Mouse (Mus musculus) olfactory bulb, adult 2 months (tissue): Measurements from ENCODE around the gene Nfic.

ENCODE experiments used
- CTCF ChIP-seq: fragments of 200-500 bp; IDR thresholded peaks from 2 replicates; pipeline ENCODE4 v1.5.1; 2012; ENCODE audit warnings: low read depth, mild to moderate bottlenecking, low read length, moderate library complexity; ENCODE audit not compliant: insufficient read depth
- POLR2A ChIP-seq: fragments of 200-500 bp; IDR thresholded peaks from 2 replicates; pipeline ENCODE4 v1.6.1; 2012; ENCODE audit warnings: mild to moderate bottlenecking, low read depth, low read length, moderate library complexity; ENCODE audit not compliant: insufficient read depth

DNA sequence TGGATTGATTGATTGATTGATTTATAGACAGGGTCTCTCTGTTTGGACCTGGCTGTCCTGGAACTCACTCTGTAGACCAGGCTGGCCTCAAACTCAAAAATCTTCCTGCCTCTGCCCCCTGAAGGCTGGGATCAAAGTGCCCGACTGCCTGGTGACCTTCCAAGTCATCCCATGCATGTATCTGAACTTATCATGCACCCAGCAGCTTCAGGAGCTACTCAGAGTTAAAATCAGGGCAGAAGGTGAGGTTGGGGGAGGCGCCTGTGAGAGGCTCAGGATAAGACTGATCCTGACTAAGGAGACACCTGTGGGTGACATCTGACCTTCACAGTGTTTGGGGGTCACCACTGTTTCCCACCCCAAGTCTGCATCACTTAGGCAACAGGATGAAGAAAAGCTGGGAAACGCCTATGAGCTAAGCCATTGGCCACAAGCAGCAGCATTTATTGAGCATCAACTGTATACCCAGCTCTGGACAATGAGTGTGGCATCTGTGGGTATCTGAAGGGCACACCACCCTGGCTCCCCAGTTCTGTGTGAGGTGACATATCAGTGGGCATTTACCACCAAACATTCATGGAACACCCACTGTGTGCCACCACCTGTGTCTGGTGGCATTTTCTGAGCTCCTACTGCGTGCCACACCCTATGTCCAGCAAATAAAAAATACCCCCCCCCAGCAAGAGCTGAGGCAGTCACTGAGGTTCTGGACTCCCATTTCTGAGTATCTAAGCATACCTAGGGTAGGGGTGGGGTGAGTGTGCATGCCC, 31.8 kb downstream of the Nfic start:
- no peak for TF ChIP-seq CTCF
- no peak for TF ChIP-seq POLR2A
